Mouse (Mus musculus) adrenal gland, adult 8-10 months (tissue): ENCODE measurements around the gene Lrmda. TPM values are rescaled to one million over a fixed set of nuclear protein-coding genes. Genes with fewer than 3 reads are reported as not detected.
"Not testable (repeated sequence)": the region's sequence is repeated elsewhere in the genome, so short reads cannot be mapped to it uniquely, and the experiment has no call there.

ENCODE experiments used
- DNase-seq: peaks from one replicate; pipeline ENCODE4 v3.0.0; 2022
- total RNA-seq, 4 experiments: library from RNA; stranded (reverse); gene quantifications; 2 replicates each; pipeline ENCODE4 v1.2.4; 2022

The Lrmda gene
- total RNA-seq, 4 experiments from 2014 or later = 3.4 to 8.5 (median 5.7) TPM

DNA sequence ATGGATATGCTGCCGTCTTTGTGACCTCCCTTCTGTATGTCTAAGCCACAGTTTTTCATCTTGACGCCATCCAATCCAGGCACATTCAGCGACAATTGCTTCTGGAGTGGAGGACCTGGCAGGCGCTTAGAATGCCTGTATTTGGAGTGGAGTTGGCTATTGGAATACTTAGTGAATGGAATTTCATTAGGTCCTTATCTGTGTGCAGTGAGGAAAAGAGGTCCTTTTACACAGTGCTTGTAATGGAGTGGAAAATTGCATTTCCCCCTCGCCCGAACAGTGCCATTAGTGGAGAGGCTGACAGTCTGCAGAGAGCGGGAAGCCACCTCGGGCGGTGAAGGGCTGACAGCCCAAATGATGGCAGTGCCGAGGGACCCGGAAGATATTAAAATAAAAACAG is 719.1 kb downstream of the Lrmda start:
- no peak for DNase-seq

DNA sequence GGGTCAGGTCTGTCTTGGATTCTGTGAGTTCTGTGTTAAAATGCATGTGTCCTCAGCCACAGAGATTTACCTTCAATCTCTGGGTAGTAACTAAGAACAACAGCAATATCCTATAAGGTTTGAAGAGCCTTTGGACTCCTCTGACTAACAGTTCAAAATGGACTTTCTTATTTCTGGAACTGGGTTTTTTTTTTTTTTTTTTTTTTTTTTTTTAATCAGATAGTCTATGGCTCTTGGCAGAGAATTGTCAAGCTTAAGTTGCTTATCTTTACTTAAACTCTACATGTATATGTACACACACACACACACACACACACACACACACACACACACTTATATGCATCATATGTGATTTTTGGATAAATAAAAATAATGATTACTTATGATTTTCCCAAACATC is 723.0 kb downstream of the Lrmda start:
- no peak for DNase-seq

DNA sequence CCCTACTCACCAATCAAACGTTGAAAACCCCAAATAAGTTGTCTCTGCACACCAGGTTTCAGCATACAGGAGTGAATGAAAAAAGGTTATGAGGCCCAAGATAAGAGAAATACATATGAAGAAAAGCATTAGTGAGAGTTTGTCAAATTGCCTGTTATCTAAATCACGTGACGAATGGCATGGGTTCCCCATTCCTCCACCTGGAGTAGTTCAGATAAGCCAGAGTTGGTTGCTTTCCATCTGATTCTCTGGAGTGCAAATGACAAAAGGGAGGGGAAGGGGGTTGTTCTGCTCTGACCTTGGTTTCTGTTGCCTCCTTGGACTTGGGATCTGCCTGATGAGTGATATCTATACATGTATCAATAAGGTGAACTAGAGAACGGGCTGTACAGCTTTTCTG is 723.8 kb downstream of the Lrmda start:
- DNase-seq = no peak

DNA sequence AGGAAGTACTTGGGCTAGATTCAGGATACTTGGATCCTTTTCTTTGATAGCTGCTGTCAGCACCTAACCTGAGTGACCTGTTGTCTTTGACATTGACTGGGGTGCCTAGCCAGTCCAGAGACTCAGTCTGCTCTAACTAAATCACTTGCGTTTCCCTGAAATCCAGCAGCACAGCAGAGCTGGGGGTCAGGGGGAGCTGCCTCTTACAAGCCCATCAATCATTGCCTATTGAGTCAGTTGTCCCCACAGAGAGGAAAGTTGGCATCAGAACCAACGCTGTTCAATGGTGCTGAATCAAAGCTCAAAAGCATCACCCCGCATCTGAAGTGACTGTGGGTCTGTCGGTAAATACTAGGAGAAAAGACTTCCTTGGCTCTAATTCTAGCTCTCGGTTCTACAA is 725.2 kb downstream of the Lrmda start:
- DNase-seq = no peak

DNA sequence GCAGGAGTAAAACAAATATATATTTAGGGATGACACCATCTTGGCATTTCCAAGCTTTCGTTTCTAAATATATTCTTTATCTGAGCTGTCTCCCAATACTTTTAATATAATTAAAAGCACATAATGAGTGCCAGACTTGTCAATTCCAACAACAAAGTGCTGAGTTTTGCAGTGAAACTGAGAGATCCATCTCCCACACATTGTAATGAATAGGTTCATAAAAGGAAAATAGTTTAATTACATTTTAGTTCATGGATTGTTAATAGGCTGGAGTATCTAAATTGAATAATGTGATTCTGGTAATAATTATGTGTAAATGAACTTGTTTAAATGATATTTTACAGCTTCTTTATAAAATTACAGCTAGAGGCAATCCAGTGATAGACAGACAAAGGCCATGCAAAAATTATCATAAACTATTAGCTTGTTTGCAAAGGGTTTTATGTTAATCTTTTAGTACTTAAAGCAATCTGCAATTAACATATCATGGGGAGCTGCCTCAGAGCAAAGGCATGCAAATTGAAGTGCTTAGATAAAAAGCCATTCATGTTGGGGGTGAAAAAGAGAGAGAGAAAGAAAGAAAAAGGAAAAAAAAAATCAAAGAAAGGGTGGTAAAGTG is 725.9 kb downstream of the Lrmda start:
- DNase-seq = no peak

DNA sequence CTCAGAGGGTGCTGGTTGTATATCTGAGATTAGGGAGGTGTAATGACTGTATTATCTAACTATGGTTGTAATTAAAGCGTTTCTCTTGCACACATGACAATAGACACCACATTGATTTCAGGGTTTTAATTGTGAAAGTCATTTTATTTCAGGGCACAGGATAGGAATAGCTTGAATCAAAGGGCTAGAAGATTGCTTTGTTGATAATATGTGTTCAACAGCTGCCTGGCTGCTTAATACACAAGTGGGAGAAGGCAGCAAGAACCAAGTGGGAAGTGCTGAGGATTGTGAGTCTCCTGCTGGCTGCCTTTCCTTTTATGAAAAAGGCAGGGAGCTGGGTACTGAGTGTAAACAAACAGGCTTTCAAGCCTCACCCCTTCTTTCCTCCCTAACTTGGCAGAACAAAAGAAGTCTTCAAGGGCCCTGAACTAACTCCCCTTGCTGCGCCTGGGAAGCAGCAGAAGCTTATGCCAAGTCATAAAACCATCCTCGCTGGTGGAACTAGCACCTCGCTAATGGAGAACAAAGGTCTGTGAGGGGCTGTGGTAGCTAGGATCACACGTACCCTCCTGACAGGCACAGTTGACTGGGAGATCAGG is 726.5 kb downstream of the Lrmda start:
- no peak for DNase-seq

DNA sequence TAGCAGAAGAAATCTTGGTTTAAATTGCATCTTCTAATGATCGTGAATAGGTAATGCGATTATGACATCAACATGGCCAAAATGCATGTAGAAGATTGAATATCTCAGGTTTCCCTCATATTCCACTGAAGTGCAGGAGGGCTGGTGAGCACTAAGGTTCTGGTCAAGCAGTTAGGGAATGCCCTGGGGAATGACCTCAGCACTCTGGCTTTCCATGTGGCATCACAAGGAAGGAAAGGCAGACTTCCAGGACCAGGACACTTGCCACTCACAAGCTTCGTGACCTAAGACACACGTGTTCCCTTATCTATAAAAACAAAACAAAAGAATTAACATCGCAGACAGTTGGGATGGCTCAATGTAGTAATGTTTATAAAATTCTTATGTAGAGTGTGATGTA is 728.3 kb downstream of the Lrmda start:
- no peak for DNase-seq

DNA sequence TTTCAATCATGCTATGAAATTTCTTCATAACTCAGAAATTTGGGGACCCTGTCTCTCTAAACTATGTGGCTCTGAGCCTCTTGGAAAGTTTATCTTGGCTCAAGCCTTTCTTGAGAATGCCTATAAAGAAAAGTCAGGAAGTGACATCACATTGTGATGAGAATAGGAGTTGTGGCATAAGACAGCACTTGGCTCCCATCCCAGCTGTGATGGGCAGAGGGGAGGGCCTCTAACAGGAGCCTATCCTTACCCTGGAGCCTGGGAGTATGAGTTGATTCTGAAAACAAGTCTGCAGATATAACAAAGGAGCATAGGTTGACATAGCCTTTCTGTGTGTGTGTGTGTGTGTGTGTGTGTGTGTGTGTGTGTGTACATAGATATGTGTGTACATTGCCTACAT is 730.9 kb downstream of the Lrmda start:
- DNase-seq = no peak

DNA sequence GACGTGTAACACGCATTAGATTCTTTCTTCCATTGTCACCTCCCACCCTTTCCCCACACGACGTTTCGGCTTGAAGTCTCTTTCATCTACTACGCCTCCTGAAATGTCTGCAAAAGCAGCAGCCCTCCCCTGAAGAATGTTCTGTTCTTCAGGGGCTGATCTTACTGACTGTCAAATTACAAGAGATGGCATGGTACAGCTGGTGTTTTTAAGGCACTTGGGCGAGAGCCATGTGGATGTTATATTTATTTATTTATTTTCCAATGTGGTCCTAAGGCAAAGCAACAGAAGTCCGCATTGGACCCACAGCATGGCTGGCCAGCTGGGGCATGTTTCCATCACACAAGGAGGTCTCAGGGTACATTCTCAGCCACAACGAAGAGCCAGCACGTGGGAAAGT is 731.8 kb downstream of the Lrmda start:
- DNase-seq = no peak

DNA sequence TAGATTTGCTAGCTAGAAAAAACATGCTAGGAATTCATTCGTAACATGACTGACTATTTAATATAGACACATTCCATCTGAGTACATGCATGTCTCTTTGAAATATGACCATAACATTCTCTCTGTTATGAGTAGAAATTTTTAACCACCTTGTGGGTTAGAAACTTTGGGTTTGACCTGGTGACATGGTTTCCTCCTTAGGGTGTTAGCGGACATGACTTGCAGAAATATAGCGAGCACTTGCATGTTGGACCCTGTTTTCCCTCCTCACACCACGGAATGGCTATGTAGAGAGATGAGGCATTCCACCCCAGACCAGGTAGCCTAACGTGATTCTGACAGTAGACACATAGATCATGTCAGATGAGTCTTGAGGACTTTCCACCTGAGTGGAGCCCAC is 735.1 kb downstream of the Lrmda start:
- DNase-seq = no peak

DNA sequence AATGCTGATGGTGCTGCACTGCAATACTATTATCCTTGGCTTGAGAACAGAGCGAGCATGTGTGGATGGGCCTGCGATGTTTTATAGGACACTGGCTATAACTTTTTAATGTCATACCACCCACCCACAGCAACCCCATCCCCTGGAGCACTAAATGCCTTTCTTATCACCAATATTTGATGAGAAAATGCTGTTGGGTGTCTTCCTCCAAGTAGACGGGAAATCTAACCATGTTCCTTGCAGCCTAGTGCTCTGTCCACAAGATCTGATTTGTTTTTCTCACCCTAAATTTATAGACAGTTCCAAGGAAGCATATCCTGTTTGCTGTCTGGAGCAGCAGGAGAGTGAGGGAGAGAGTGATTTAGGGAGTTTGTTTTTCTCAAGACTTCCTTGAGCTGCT is 738.0 kb downstream of the Lrmda start:
- no peak for DNase-seq

DNA sequence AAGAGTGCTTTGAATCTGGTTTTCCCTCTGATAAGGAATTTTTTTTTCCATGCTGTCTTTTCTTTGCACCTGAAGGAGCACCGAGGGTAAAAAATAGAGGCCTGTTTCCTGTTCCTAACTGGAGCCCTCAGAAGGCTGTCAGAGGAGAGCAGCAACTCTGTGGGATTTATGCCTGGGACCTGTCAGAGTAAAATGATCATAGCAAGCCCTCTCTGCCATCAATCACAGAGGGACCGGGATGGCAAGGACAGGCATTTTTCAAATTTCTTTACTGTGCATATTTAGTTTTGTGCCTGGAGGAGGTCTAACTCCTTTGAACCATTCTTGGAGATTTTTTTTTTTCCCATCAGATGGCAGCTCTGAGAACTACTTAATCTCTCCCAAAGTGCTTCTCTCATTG is 739.7 kb downstream of the Lrmda start:
- DNase-seq = no peak

DNA sequence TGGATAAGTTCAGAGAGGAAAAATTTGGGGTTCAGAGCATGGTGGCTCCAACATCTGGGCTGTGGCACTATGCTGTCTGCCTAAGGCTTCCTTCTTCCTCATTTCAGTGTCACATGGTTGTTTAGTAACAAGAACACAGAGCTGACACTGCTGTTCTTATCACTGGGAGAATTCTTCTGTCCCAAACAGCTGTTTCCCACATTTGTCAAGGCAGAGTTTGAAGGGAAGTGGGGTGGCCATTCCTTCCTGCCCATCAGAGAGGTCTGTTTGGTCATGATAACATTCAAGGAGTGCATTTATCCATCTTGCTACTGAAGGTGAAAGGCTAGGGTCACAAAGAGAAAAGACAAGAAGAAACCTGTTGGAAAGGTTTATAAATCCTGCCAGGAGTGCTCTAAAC is 740.2 kb downstream of the Lrmda start:
- DNase-seq = peak; percentile 28

DNA sequence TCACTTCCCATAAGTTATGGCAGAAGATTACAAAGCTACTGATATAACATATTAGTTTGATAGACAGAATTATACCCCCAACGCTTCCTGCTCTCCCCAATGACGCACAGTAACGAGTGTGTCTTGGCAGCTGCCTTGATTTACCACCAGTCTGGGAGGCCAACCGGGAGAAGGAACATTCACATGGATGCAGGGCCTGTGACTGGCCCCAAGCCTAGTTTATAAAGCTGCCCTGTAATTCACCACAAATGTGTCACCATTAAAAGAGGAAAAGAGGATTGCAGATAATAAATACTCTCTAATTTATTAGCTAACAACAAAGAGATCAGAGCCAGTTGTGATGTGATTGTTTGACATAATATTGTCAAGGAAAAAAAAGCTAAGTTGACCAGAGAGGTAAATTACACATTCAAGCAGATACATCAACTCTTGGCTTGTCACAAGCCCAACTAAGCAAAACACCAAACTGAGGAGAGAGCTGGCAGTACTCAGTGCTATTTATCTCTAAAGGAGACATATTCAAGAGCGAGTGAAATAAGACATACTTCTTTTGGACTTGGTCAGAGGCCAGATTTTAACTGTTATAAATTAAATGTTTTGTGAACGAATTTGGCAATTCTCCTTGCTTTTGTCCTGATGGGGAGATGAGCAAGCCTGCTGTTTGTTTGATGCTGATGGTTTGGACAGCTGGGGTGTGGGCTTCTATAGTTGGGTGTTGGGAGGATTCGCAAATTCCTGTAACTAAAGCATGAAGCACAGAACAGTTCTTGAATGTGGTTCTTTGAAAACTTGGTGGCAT is 740.9 kb downstream of the Lrmda start:
- peak; percentile 33 for DNase-seq

DNA sequence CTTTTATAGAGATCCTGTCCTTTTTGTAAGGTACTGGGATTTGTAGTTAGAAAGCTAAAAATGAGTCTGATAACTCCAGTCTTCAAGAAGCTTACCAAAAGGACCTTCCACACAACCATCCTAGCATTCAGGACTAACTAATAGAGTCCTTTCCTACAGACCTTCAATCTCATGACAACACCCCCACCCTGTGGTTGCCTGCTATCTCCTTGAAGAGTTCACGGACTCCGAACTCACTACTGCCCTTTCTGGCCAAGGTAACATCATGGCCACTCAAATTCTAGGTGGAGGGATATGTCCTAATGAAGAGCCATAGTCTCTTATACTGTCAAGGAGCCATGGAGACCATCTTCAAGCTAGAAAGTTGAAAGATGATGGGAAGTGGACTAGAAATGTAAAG is 762.2 kb downstream of the Lrmda start:
- no peak for DNase-seq

DNA sequence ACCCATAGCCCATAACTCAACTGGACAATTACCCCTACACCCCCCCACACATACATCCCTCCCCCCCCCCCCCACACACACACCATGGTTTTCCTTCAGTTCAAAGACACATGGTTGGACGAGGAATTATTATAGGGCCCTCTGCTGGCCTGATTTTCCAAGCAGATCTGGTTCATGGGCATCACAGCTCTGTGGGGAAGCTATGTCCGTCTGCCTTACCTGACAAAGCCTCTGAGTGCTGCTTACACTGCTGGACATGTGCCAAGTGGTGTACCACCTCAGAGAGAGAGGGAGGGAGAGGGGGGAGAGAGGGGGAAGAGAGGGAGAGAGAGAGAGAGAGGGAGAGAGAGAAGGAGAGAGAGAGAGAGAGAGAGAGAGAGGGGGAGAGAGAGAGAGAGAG is 762.9 kb downstream of the Lrmda start:
- DNase-seq = no peak

DNA sequence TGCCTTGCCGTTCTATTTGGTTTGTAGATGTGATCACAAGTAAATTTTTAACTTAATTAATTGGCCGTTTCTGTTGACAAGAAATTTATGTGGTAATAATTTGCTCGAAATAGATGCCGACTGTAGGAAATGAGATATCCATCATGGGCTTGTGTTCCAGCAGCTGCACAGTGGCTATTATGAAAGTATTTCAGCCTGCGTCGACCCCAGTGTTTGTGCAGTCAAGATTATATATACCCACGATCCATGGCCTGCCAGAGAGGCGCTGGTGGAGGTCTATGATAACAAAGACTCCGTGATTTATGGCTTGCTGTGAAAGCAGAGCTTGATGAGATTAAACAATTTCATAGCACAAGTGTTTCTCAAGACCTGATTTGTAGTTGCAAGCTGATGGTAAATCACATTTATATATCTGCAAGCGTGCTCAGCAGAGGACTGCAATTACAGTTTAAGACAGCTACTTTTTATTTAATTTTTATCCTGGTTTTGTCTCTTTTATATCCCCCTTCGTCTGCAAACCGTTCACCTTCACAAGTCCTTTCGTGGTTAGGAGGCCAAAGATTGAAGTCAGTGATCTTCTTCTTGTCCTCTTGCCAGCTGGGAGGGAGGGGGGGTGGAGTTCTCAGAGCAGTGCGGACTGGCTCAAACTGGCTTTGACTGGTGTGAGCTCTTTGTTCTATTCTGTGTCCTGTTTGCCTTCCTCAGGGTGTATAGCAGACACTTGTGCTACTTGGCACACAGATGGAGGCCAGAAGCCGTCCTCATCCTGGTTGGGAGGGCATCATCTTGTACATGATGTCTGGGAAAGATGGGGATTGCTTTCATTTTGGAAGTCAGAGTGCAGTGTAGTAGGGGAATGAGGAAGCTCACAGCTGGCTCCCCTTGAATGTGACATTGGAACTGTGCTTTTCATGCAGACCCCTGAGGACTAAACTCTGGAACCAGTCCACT is 764.0 kb downstream of the Lrmda start:
- no peak for DNase-seq

DNA sequence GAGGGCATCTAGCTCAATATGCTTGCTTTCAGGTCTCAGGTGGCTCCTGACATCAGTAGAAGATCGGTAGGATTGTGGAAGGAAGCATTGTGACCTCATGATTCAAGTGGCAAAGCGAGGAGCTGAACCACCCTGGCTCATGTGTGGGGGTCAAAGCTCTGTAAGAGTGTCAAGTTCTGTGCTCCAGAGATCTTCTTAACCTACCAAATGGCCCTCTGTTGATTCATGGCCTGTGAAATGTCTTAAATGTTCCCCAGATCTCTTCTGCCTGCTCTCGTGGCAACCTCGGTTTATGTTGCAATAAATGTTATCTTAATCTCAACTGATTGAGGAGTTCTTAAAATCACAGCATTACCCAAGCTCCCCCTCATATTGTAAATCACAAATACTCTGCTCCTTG is 780.5 kb downstream of the Lrmda start:
- DNase-seq = no peak

DNA sequence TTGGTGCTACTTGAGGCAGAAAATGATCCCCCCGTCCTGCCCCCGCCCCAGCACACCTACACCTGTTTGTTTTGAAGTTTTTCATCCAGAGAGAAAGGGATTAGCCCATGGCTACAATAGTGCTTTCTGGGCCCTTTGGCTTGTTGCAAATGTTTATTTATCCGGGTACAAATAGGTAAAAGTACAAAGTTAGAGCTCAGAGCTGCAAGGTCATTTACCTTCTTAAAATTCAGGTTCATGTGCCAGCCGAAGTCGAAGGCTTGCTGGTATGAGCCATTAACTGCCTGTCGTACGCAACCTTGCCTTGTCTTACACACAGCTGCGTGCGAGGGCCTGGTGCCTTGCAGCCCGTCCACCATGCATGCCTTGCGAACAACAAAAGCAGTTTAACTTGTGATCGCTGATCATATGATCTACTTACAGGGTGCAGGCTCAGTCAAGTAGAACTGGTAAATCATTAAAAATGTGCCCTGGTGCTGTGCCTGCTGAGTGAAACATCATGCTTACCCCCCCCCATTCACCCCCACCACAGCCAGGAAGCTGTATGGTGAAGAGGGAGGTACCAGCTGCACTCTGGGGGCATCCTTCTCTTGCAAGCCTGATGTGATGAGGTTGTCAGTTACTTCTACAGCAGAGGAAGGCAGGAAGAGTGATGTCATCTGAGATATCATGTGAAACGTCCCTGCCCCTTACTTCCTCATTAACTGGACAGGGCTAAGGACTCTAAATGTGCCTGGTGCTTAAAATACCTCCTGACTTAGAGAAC is 781.5 kb downstream of the Lrmda start:
- DNase-seq = no peak

DNA sequence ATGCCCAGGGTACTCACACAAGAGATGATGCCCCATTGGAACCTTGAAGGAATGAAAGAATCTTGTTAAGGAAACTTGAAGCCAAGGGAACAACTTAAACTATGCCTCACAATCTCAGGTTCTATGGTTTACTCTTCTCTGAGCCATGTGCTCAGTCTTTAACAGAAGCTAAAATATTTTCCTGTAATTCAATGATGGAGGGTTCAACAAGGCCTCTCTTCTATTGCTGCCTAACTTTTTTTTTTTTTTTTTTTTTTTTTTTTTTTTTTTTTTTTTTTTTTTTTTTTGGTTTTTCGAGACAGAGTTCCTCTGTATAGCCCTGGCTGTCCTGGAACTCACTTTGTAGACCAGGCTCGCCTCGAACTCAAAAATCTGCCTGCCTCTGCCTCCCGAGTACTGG is 782.2 kb downstream of the Lrmda start:
- DNase-seq = not testable (repeated sequence)

DNA sequence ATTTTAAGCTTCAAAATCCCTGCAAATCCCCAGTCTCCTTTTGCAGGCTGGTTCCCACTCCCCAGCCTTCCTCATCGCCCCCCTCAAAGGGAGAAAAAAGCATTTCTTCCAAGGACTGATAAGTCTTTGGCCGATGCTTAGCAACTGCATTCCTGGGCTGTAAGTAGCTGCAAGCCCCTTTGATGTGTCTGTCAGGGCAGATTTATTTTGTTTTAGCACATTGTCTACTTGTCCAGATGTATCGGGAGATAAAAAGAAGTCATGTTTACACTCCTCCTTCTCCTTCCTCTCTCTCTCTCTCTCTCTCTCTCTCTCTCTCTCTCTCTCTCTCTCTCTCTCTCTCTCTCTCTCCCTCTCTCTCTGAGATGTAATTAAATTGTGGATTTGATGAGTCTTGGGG is 787.8 kb downstream of the Lrmda start:
- DNase-seq = no peak
